Mouse (Mus musculus) layer of hippocampus, postnatal 36 days (tissue): ENCODE results near the gene A730049H05Rik. TPM values are rescaled to one million over a fixed set of nuclear protein-coding genes. Genes with fewer than 3 reads are reported as not detected.

Source experiments
- DNase-seq, 2 experiments: peaks; one replicate each; pipeline ENCODE4 v3.0.0; 2022
- total RNA-seq, 2 experiments: library from RNA; stranded (reverse); gene quantifications; 2 replicates each; pipeline ENCODE4 v1.2.3; 2021

A730049H05Rik gene
- under 1 TPM; 0.15 to 0.23 TPM for total RNA-seq

DNA sequence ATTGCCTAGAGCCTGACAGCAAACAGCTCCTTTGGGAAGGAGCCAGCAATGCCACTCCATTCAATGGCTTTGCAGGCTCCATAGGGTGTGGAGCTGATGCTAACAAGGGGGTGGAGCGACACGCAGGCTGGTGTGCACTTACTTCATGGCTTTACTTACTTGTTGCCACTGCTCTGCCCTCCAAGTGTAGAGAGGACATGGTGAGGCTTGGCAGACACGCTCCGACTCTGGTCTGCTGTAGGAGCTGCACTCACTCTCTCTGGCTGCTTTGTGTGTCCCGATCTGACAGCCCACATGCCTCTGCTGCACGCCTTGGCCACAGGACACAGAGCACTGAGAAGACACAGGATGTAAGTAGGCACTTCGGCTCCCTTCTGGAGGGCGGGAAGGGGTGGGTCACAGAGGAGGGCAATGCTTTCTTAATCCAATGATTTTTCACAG is at the start of gene A730049H05Rik:
A730049H05Rik (plus strand) TSS at position 168 of the 441 bp plus-strand sequence.
- DNase-seq, result no peak

DNA sequence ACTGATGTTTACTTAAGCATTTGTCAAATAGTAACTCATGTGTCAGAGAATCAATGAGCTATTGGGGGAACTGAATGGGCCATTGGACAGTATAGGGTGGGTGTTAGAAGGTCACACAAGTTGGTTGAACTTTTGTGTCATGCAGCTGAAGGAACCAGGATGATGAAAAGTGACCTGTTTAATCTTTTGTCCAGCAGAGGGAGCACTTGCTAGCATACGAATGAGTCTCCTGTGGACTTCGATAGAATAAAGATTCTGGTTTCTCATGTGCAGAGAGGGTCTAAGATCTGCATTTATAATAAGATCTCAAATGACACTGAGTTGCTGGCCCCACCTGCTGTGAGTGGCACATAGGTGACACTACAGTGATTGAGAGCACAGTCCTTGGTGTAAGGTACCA is 39.9 kb upstream of the A730049H05Rik start:
- DNase-seq, result no peak

DNA sequence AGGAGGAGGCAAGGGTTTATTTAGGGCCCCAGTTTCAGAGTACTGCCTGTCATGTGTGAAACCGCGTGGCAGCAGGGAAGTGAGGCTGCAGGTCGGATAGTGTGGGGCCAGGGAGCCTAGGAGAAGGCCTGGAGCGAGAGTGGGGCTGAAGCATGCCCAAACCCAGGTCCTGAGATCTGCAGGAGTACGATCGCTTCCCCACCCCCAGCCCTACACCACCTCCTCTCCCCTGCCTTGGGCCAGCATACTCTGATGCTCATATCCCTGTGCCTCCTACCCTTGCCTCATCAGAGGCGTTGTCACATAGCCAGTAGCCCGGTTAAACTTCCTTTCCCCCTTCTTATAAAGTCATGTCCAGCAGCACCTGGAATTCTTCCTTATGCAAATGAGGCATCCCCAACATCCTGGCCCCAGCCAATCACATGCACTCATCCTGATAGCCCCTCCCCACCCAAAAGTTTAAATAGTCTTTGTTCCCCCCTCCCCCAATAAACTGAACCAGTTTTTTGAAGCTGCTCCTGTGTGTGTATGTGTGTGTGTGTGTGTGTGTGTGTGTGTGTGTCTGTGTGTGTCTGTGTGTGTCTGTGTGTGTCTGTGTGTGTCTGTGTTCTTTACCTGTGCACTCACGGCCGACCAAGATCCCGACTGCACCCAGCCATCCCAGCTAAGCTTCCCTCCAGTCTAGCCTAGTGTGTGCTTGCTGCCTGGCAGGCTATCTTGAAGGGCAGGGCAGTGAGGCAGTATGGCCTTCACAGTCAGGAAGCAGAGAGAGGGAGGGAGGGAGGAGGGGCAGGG is 36.9 kb upstream of the A730049H05Rik start:
- DNase-seq, result no peak

DNA sequence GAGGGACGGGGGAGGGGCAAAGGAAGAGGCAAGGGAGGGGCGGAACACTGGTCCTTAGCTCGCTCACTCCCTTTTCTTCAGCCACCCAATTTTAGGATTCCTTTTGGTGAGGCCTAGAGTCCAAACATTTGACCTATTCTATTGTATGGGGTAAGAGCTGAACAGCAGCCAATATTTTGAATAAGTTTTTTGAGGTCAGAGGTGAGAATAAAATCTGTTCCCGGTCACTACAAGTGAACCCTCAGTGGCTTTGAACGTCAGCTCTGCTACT is 36.4 kb upstream of the A730049H05Rik start:
- no peak for DNase-seq

DNA sequence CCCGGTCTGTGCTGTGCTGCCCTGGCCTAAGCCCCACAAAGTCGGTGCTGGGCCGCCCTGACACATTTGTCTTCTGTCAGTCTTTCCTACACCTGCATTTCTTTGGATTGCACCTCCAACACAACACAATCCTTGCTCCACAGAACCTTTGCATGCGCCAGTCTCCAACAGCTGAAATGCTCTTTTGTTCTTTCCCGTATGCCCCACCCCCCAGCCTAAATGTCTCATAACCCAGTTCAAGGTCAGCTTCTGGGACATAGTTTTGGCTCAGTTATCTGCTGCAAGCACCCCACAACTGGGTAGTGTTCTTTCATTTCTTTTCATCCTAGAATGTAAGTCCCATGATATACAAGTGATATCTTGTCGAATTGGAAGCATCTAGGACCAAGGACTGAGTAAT is 34.8 kb upstream of the A730049H05Rik start:
- DNase-seq, result no peak

DNA sequence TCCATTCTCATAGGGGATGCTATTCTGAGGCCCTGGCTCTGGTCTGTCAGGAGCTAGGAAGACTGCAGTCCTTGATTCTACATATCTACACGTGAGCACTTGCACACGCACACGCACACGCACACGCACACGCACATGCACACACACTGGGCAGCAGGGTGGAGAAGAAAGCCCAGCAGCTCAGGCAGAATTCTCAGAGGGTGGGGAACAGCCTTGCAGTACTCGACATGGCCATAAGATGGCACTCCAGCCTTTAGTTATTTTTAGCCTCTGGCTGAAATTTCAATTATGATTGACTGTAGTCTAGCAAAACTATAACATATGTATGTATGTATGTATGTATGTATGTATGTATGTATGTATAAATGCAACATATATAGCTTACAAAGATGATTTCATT is 31.5 kb upstream of the A730049H05Rik start:
- DNase-seq, result peak; percentile 29 to 63

DNA sequence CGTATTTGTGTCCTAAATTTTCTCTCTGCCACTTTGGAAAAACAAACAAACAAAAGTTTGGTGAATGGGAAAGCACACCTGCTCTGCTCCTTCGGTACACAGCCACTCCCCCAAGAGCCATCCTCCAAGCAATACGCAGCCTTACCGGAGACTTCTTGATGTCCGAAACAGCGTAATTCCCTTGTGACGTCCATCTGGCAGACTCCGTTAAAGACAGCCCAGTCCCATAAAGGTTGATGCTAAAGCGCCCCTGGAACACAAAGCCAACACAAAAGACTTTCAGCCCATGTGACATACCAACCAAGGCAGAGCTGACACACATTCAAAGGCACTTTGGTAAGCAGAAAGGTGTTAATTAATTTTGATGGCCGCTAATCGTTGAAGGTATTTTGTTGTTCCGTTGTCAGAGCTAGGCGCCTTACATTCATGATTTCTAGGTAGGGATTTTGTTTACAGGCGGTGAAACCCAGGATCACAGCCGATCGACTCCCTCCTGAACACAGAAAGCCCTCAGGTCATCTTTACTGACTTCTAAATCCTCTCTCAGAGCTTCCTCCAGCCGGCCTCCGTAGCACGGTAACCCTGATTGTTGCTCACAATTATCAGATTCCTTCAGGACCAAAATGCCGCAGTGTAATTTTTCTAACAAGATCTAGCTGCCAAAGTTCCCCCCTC is 29.4 kb upstream of the A730049H05Rik start:
- no peak for DNase-seq

DNA sequence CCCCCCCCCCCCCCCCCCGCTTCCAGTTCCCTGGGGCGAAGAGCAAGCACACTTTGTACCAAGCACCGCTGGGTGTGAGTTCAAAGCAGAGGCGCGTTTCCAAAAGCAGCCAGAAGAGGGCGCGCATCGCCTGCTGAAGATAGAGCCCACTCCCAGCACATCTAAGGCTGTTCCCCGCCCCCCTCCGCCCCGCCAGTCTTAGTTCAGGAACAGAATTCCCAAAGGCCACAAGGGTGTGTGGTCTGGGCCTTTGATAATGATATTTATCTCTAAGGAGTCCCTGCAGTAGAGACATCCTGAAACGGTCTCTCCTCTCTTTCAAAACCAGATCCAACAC is 28.9 kb upstream of the A730049H05Rik start:
- peak; percentile 84 to 87 for DNase-seq

DNA sequence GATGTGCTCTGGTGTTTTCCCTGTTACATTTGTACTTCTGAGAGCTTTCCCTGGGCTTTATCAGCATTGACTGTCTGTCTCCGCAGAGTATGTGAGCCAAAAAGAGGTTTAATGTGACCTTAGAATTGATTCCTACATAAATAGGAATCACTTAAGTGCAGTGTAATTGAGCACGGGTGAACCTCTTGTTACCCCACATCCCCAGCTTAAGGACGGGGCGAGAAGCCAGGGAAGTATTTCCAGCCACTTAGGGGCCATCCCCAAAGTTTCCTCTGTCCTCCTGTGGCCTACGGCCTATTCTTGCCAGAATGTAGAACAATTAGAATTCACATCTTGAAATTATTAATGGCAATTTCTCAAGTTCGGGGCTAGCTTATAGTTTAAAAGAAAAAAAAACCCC is 22.5 kb upstream of the A730049H05Rik start:
- no peak for DNase-seq

DNA sequence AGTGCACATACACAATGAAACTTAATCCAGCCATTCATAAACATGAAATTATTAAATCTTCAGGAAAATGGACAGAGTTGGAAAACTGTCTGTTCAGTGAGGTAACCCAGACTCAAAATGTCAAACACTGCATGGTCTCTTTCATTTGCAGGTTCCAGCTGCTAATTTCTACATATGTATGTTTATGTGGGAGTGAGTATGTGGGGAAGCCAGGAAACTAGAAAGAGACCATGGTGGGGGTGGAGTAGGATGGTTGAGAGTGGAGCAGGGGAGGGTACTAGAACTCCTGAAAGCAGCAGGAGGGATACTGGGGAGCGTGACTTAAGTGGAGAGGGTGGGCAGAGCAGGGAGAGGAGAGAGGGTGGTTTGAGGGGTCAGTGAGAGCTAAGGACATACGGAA is 14.8 kb upstream of the A730049H05Rik start:
- DNase-seq, result no peak

DNA sequence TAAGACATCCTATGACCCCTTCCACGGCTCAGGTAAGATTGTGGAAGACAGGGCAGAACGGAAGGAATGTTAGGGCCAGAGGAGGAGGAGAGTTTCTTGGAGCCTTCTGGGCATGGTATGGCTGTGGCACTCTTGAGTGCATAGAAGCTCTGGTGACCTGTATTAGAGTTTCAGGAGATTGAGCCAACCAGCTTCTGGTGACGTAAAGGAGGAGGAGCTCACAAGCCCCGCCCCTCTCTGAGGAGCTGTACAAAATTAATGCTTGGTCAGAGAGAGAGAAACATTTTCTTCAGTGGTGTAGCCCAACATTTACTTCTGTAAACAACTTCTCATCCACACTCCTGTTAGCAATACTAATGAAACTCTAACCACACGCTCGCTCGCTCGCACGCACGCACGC is 13.9 kb upstream of the A730049H05Rik start:
- no peak for DNase-seq

DNA sequence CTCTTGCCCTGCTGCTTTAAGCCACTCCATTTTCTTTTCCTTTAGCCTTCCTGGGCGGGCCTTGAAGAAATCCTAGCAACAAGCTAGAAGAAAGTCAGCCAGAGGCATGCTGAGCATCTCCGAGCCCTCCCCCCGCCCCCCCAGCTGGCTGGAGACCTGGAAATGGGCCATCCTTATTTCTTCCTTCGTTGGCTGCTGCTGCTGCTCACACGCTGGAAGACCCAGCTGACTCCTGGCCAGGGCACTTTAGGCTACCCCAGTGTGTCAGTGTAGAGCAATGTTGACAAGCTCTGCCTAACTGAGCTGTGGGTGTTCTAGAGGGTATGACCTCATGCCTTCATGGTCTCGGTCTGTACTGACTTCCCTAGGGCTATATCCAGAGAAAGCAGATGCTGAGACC is 13.1 kb upstream of the A730049H05Rik start:
- DNase-seq, result no peak

DNA sequence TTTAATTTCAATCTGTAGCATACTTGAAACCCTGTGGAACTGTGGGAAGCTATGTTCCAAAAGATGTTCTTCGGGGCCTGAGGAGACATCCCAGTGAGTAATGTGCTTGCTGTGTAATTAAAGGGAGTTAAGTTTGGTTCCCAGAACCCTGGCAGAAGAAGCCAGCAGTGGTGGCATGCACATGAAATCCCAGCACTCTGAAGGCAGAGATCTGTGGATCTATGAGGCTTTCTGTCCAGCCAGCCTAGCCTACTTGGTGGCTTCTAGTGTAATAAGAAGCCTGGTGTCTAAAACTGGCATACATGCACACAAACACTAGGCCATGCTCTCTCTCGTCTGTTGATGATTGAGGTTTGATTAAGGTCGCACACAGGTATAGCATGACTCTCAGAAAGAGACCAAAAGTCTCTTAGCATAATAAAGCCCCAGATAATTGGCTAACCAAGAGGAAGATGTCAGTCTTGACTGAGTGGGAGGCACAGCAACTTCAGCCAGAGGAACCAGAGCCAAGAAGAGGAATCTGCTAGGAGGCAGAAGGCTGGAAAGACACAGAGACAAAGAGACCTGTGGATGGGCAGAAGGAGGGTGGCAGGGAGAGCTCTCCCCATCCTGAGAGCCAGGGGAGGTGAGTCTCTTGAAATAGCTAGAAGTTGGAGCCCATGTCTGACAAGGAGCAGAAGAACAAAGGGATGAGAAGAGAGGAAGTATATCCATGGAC is 11.9 kb upstream of the A730049H05Rik start:
- DNase-seq, result no peak

DNA sequence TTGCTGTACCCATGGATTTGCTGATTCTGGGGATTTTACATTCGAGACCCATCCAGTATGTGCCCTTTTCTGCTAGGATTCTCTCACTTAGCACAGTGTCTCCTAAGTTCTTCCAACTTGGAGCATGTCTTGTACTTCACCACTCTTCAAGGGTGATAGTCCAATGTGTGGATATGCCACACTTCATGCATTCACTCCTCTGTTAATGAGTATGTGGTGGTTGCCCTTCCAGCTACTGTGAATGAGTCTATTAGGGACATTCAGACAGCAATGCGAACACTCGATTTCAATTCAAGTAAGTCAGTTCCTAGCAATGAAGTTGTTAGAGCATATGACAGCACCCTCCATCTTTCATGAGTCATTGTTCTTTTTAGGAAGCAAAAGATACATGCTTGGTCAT is 6.5 kb upstream of the A730049H05Rik start:
- no peak for DNase-seq

DNA sequence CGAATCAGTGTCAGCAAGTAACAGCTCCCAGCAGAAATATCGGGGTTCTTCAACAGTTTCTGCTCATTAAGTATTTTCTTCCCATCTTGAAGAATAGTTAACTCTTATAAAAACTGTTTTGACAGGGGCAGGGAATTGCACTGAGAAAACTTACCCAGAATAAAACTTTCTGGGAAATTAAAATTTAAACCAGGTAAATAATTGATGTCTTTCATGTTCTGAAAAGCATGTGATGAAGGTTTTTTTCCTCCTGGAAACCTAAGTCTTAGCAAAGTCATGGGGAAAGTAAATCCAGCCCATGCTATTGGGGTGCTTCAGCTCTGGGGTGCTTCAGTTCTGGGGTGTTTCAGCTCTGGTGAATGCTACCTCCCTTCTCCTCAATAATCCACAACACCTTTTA is 5.7 kb upstream of the A730049H05Rik start:
- no peak for DNase-seq

DNA sequence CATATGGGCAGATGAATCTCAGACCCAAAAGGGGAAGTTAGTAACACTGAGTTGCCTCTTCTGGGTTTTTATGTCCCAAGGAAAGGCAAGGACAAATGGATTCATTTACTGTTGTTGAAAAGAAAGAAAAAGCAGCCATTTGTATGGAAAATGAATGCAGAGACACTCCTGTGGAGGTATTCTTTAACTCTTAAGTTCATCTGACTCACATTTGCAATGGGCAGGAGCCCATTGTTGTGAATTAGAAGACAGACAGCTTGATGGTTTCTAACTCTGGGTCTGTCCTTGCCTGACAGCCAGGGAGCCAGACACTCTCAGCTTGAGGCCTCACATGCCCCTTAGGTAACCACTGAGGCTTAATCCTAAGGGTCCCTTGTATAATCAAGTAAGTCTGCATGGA is 4.7 kb upstream of the A730049H05Rik start:
- DNase-seq, result no peak

DNA sequence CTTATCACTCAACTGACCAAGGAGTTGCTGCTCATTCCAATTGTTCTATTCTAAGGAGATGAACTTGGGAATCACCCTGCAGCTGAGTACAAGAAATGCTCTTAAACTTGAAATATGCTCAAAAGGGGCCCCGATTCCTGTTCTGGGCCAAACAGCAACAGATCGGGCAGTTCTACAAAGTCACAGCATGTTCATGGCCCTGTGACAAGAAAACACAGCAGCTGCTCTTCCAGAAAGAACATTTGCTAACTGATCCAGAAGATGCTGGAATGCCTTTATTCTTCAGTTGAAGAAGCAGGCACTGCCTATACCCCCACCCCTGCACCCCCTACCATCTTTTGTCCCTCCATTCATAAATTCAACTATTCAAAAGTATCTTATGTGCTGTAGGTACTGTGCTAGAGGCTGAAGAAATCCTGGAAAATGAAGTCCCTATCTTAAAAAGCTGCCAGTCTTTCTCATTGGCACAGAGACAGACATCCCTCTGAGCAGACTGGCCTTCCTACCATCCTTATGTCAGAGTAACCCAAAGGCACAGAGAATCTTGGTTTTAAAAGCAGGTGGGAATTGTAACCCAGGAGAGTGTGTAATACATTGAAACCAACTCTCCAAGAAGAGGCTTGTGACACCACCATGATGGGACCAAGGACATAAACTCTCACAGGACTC is 3.4 kb upstream of the A730049H05Rik start:
- DNase-seq, result peak; percentile 20 to 50

DNA sequence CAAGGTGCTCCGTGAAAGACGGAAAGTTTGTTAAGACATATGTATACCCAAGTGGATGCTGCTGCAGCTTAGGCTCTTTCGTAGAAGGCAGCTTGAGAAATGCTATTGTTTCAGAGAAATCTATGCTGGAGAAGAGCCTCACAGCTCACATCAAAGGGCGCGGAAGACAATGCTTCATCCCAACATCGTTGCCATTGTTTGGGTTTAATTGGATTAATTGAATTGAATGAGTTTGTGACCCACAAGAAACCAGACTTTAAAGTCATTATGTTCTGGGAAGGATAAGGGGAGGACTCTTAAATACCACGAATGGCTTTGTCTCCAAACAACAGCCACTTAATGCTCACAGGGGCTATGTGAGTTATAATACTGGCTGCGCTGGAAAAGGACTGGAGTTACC is 1.4 kb downstream of the A730049H05Rik start:
- DNase-seq, result no peak

DNA sequence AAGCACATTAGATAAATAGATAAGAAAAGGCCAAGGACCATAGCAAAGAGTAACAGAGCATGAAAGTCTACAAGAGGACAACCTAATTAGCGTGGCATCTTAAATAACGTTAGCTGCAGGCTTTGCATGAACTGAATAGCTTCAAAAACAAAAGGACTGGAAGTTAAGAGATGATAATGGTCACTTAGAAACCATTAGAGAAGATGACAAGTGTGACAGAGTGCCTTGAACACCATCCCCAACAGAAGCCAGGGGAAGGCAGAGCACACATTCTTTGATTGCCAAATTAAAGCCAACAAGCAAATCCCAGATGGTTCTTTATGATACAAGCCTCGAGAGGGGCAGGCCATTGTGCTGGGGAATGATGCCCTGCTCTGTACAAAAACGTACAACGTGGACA is 5.3 kb downstream of the A730049H05Rik start:
- no peak for DNase-seq

DNA sequence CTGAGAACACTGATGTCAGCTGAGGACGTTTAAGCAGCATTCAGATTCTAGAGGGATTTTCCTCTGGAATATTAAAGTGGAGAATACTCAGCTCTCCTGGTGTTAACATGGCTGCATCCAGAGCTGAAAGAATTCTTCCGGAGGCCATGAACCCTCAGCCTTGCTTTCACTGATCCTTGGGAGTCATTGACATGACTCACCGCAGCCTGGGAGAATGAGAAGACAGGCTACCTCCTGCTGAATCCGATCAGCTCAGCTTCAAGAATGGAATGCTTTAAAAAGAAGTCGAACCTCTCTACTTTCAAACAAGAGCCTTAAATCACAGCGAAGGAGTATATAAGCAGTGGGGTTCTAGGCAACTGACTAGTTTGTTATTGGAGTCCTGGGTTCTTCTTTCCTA is 5.7 kb downstream of the A730049H05Rik start:
- no peak for DNase-seq

DNA sequence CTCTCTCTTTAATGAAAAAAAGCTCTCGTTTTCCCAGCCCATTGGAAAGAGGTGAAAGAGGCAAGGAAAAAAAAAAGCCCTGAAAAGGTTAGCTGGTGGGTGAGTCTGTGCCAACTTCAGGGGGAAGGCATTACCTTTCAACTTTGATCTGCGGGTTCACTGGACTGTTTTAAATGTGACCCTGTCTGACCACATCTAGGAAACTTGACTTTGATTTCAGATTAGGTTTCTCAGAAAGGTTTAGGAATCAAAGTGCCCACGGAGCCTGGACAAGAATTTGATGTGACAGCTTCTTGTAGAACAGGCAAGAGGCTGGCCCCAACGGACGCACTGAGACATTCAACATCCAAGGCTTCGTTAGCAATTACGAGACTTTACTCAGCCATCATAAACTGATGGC is 7.7 kb downstream of the A730049H05Rik start:
- no peak for DNase-seq

DNA sequence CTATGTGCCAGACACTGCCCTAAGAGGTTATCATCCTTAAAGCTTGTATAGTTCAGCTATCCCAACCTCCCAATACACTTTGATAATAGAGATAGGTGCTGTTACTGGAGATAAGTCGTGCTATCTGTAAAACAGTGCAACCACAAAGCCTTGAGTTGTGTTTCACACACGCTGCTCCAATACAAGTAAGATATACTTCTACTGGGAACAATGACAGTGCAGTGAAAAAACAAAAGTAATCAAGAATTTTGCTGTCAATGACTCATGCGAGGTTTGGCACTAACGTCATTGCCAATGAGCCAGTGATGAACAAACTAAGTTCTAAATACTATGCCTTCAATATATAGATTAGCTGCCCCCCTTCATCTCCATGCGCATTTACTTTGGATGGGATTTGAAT is 10.3 kb downstream of the A730049H05Rik start:
- no peak for DNase-seq

DNA sequence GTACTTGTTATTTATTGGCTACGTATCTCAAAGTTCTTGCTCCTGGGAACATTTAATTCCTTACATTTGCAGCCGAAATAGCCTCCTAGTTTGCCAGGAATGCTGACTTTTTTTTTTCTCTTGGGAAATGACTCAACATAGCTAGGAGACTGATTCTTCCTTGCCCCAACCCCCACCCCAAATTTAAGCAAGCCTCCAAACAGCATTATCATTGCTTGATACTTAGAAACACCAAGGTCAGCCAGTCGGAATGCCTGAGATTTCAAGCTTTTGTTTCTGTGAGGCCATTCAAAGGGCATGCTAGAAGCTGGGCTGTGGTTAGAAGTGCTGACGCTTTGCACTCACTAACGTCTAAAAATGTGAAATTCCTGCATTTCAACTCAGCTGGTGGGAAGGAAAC is 11.1 kb downstream of the A730049H05Rik start:
- DNase-seq, result no peak
